Mouse (Mus musculus): ENCODE results near the gene Slc5a9. TPM values are rescaled to one million over a fixed set of nuclear protein-coding genes. Genes with fewer than 3 reads are reported as not detected.
"Not testable (repeated sequence)": the region's sequence is repeated elsewhere in the genome, so short reads cannot be mapped to it uniquely, and the experiment has no call there.

Gene Slc5a9
- 0.10 TPM in 1 of 2 replicates, not detected in the other for polyA plus RNA-seq (2014; fragmentation: Nextera tagmentation; extraction: Ambion mirVana)

GRCm38 (mm10) chr4:111902775-111903174 lies at the start of gene Slc5a9:
Slc5a9 (minus strand) TSS chr4:111902918.
- Histone ChIP-seq H3K9me3 (ENCODE audit: control insufficient read depth, low read length) (no peaks in the 10 kb centered on the region), H3K4me3 (replicated peaks; ENCODE audit: low read length) (no peak within 1 kb of the TSS), H3K4me2 (replicated peaks) (no peak within 1 kb of the TSS), H3K27me3 (ENCODE audit: control insufficient read depth, insufficient read depth, low read length) (no peaks in the 10 kb centered on the region), H3K4me1 (replicated peaks; ENCODE audit: control insufficient read depth, insufficient read depth, low read length) (no peaks in the 10 kb centered on the region), H3K27ac (no peak within 1 kb of the TSS), H3K36me3 (replicated peaks; ENCODE audit: control insufficient read depth, insufficient read depth) (no peaks in the 10 kb centered on the region), H3K9ac (no peak within 1 kb of the TSS)
- DNase-seq (ENCODE audit: low spot score) (no peak), ATAC-seq (ENCODE audit: low FRiP score) (no peak)

GRCm38 (mm10) chr4:111919092-111919491 lies 16.4 kb upstream of the Slc5a9 start, which contains the start of gene Skint8:
Skint8 (plus strand) TSS chr4:111919392.
- Histone ChIP-seq H3K9ac (no peak within 1 kb of the TSS), H3K4me1 (replicated peaks; ENCODE audit: control insufficient read depth, insufficient read depth, low read length) (no peaks in the 10 kb centered on the region), H3K9me3 (ENCODE audit: control insufficient read depth, low read length) (no peaks in the 10 kb centered on the region), H3K4me3 (replicated peaks; ENCODE audit: low read length) (no peak within 1 kb of the TSS), H3K27ac (no peak within 1 kb of the TSS), H3K4me2 (replicated peaks) (no peak within 1 kb of the TSS), H3K27me3 (ENCODE audit: control insufficient read depth, insufficient read depth, low read length) (no peaks in the 10 kb centered on the region), H3K36me3 (replicated peaks; ENCODE audit: control insufficient read depth, insufficient read depth) (no peaks in the 10 kb centered on the region)
- DNase-seq (ENCODE audit: low spot score) (no peak), ATAC-seq (ENCODE audit: low FRiP score) (no peak)
- WGBS, result 89% methylated on average over 1 of the region's 1 CpGs

- peak; percentile 65 for ATAC-seq (ENCODE audit: low FRiP score)
- WGBS, result 54% methylated on average over 2 of the region's 2 CpGs
Observed at GRCm38 (mm10) chr4:111907926-111908325, 5.2 kb upstream of the Slc5a9 start.

GRCm38 (mm10) chr4:111901473-111901872 lies 1.2 kb downstream of the Slc5a9 start:
- H3K4me3 ChIP-seq (replicated peaks; ENCODE audit: low read length), result no peak overlapping the region
- H3K36me3 ChIP-seq (replicated peaks; ENCODE audit: control insufficient read depth, insufficient read depth), result no peaks in the 10 kb centered on the region
- no peak overlapping the region for H3K27ac ChIP-seq
- no peaks in the 10 kb centered on the region for H3K27me3 ChIP-seq (ENCODE audit: control insufficient read depth, insufficient read depth, low read length)
- ATAC-seq (ENCODE audit: low FRiP score), result no peak
- WGBS, result 72% methylated on average over 1 of the region's 1 CpGs
- no peak overlapping the region for H3K9ac ChIP-seq
- H3K4me2 ChIP-seq (replicated peaks), result no peak overlapping the region
- no peaks in the 10 kb centered on the region for H3K9me3 ChIP-seq (ENCODE audit: control insufficient read depth, low read length)
- no peaks in the 10 kb centered on the region for H3K4me1 ChIP-seq (replicated peaks; ENCODE audit: control insufficient read depth, insufficient read depth, low read length)
- DNase-seq (ENCODE audit: low spot score), result no peak

More at GRCm38 (mm10) chr4:111907926-111908325, 5.2 kb upstream of the Slc5a9 start:
- Histone ChIP-seq H3K9me3 (ENCODE audit: control insufficient read depth, low read length) (no peaks in the 10 kb centered on the region), H3K4me3 (replicated peaks; ENCODE audit: low read length) (no peak overlapping the region), H3K36me3 (replicated peaks; ENCODE audit: control insufficient read depth, insufficient read depth) (no peaks in the 10 kb centered on the region), H3K9ac (no peak overlapping the region), H3K27me3 (ENCODE audit: control insufficient read depth, insufficient read depth, low read length) (no peaks in the 10 kb centered on the region), H3K4me2 (replicated peaks) (no peak overlapping the region), H3K4me1 (replicated peaks; ENCODE audit: control insufficient read depth, insufficient read depth, low read length) (no peaks in the 10 kb centered on the region), H3K27ac (no peak overlapping the region)
- peak; percentile 79 for DNase-seq (ENCODE audit: low spot score)

- not testable (repeated sequence) for H3K4me1 ChIP-seq (replicated peaks; ENCODE audit: control insufficient read depth, insufficient read depth, low read length); H3K9ac ChIP-seq; DNase-seq (ENCODE audit: low spot score); H3K27ac ChIP-seq; H3K27me3 ChIP-seq (ENCODE audit: control insufficient read depth, insufficient read depth, low read length); H3K4me3 ChIP-seq (replicated peaks; ENCODE audit: low read length); H3K36me3 ChIP-seq (replicated peaks; ENCODE audit: control insufficient read depth, insufficient read depth); H3K4me2 ChIP-seq (replicated peaks); H3K9me3 ChIP-seq (ENCODE audit: control insufficient read depth, low read length); ATAC-seq (ENCODE audit: low FRiP score)
- 81% methylated on average over 1 of the region's 1 CpGs for WGBS
Observed at GRCm38 (mm10) chr4:111900491-111900890, 2.2 kb downstream of the Slc5a9 start.

- H3K4me3 ChIP-seq (replicated peaks; ENCODE audit: low read length), result no peak overlapping the region
- no peaks in the 10 kb centered on the region for H3K9me3 ChIP-seq (ENCODE audit: control insufficient read depth, low read length)
- no peaks in the 10 kb centered on the region for H3K4me1 ChIP-seq (replicated peaks; ENCODE audit: control insufficient read depth, insufficient read depth, low read length)
- no peak overlapping the region for H3K4me2 ChIP-seq (replicated peaks)
- no peak overlapping the region for H3K27ac ChIP-seq
- DNase-seq (ENCODE audit: low spot score) (no peak), ATAC-seq (ENCODE audit: low FRiP score) (no peak)
- no peaks in the 10 kb centered on the region for H3K36me3 ChIP-seq (replicated peaks; ENCODE audit: control insufficient read depth, insufficient read depth)
- H3K27me3 ChIP-seq (ENCODE audit: control insufficient read depth, insufficient read depth, low read length), result no peaks in the 10 kb centered on the region
- WGBS, result 83% methylated on average over 4 of the region's 4 CpGs
- no peak overlapping the region for H3K9ac ChIP-seq
Observed at GRCm38 (mm10) chr4:111898566-111898965, 4.2 kb downstream of the Slc5a9 start.

GRCm38 (mm10) chr4:111897755-111898154 lies 5.0 kb downstream of the Slc5a9 start:
- no peak for ATAC-seq (ENCODE audit: low FRiP score)
- no peak overlapping the region for H3K9ac ChIP-seq

GRCm38 (mm10) chr4:111892138-111892537 lies 10.6 kb downstream of the Slc5a9 start:
- no peak for ATAC-seq (ENCODE audit: low FRiP score)
- Histone ChIP-seq H3K27me3 (ENCODE audit: control insufficient read depth, insufficient read depth, low read length) (no peaks in the 10 kb centered on the region), H3K4me3 (replicated peaks; ENCODE audit: low read length) (no peak overlapping the region), H3K4me2 (replicated peaks) (no peak overlapping the region), H3K27ac (no peak overlapping the region), H3K4me1 (replicated peaks; ENCODE audit: control insufficient read depth, insufficient read depth, low read length) (no peaks in the 10 kb centered on the region), H3K9ac (no peak overlapping the region), H3K9me3 (ENCODE audit: control insufficient read depth, low read length) (no peaks in the 10 kb centered on the region), H3K36me3 (replicated peaks; ENCODE audit: control insufficient read depth, insufficient read depth) (no peaks in the 10 kb centered on the region)
- no peak for DNase-seq (ENCODE audit: low spot score)

More at GRCm38 (mm10) chr4:111897755-111898154, 5.0 kb downstream of the Slc5a9 start:
- Histone ChIP-seq H3K4me1 (replicated peaks; ENCODE audit: control insufficient read depth, insufficient read depth, low read length) (no peaks in the 10 kb centered on the region), H3K9me3 (ENCODE audit: control insufficient read depth, low read length) (no peaks in the 10 kb centered on the region), H3K27ac (no peak overlapping the region), H3K27me3 (ENCODE audit: control insufficient read depth, insufficient read depth, low read length) (no peaks in the 10 kb centered on the region), H3K4me2 (replicated peaks) (no peak overlapping the region), H3K36me3 (replicated peaks; ENCODE audit: control insufficient read depth, insufficient read depth) (no peaks in the 10 kb centered on the region), H3K4me3 (replicated peaks; ENCODE audit: low read length) (no peak overlapping the region)
- no peak for DNase-seq (ENCODE audit: low spot score)
- 71% methylated on average over 1 of the region's 1 CpGs for WGBS

GRCm38 (mm10) chr4:111886607-111887006 lies 16.1 kb downstream of the Slc5a9 start:
- peak; percentile 88 for DNase-seq (ENCODE audit: low spot score)
- Histone ChIP-seq H3K27me3 (ENCODE audit: control insufficient read depth, insufficient read depth, low read length) (no peaks in the 10 kb centered on the region), H3K9ac (no peak overlapping the region), H3K4me2 (replicated peaks) (no peak overlapping the region), H3K9me3 (ENCODE audit: control insufficient read depth, low read length) (no peaks in the 10 kb centered on the region), H3K4me3 (replicated peaks; ENCODE audit: low read length) (no peak overlapping the region), H3K27ac (no peak overlapping the region), H3K4me1 (replicated peaks; ENCODE audit: control insufficient read depth, insufficient read depth, low read length) (no peaks in the 10 kb centered on the region), H3K36me3 (replicated peaks; ENCODE audit: control insufficient read depth, insufficient read depth) (no peaks in the 10 kb centered on the region)
- ATAC-seq (ENCODE audit: low FRiP score), result peak; percentile 83
- WGBS, result 20% methylated on average over 4 of the region's 4 CpGs

GRCm38 (mm10) chr4:111886018-111886417 lies 16.7 kb downstream of the Slc5a9 start:
- peak; percentile 74 for ATAC-seq (ENCODE audit: low FRiP score)
- DNase-seq (ENCODE audit: low spot score), result peak; percentile 82
- Histone ChIP-seq H3K4me3 (replicated peaks; ENCODE audit: low read length) (no peak overlapping the region), H3K9ac (no peak overlapping the region), H3K36me3 (replicated peaks; ENCODE audit: control insufficient read depth, insufficient read depth) (no peaks in the 10 kb centered on the region), H3K27ac (no peak overlapping the region), H3K4me1 (replicated peaks; ENCODE audit: control insufficient read depth, insufficient read depth, low read length) (no peaks in the 10 kb centered on the region), H3K27me3 (ENCODE audit: control insufficient read depth, insufficient read depth, low read length) (no peaks in the 10 kb centered on the region), H3K9me3 (ENCODE audit: control insufficient read depth, low read length) (no peaks in the 10 kb centered on the region), H3K4me2 (replicated peaks) (no peak overlapping the region; the same call in 1 of the 2 replicates)
- WGBS, result 13% methylated on average over 7 of the region's 7 CpGs
